Mouse (Mus musculus) neural tube, embryonic 14.5 days (tissue): ENCODE measurements around the gene Izumo4. TPM values are rescaled to one million over a fixed set of nuclear protein-coding genes. Genes with fewer than 3 reads are reported as not detected.

Experiments used
- ATAC-seq: fragments of 200-750 bp; cut with Nextera tagmentation; 2 replicates; pipeline ENCODE4 v1.8.0; 2017; ENCODE audit warnings: low read depth, mild to moderate bottlenecking, moderate TSS enrichment, moderate library complexity
- H3K27ac ChIP-seq: fragments of 300-500 bp; sonication (generic); 2 replicates; pipeline ENCODE4 v1.5.1; 2014; ENCODE audit warnings: low read depth, mild to moderate bottlenecking, control low read depth, low read length, moderate library complexity, mixed read lengths
- H3K27me3 ChIP-seq: fragments of 300-500 bp; sonication (generic); 2 replicates; pipeline ENCODE4 v1.6.1; 2014; ENCODE audit warnings: low read length; ENCODE audit not compliant: control insufficient read depth, insufficient read depth
- H3K36me3 ChIP-seq: fragments of 300-500 bp; sonication (generic); 2 replicates; pipeline ENCODE4 v1.6.1; 2014; ENCODE audit warnings: low read length, mixed read lengths; ENCODE audit not compliant: control insufficient read depth, insufficient read depth
- H3K4me1 ChIP-seq: fragments of 300-500 bp; sonication (generic); 2 replicates; pipeline ENCODE4 v1.6.1; 2014; ENCODE audit warnings: low read length; ENCODE audit not compliant: control insufficient read depth, insufficient read depth
- H3K4me2 ChIP-seq: fragments of 300-500 bp; sonication (generic); 2 replicates; pipeline ENCODE4 v1.6.1; 2014; ENCODE audit warnings: mild to moderate bottlenecking, low read depth, low read length, control low read depth
- H3K4me3 ChIP-seq: fragments of 300-500 bp; sonication (generic); 2 replicates; pipeline ENCODE4 v1.5.1; 2014; ENCODE audit warnings: low read depth, low read length, control low read depth, mixed read lengths
- H3K9ac ChIP-seq: fragments of 300-500 bp; sonication (generic); replicated peaks from 2 replicates; pipeline ENCODE4 v1.6.1; 2014; ENCODE audit warnings: low read depth, mild to moderate bottlenecking, control low read depth, low read length, mixed read lengths
- H3K9me3 ChIP-seq: fragments of 300-500 bp; sonication (generic); 2 replicates; pipeline ENCODE4 v1.6.1; 2016; ENCODE audit warnings: low read length; ENCODE audit not compliant: control insufficient read depth
- WGBS: fragments of 180-500 bp; shearing (Covaris S2); extraction: QIAGEN DNeasy Blood & Tissue Kit; methylation state at CpG from one replicate; pipeline ENCODE4 v1.1.7; 2014; 5-methylcytosine and 5-hydroxymethylcytosine counted together
- polyA plus RNA-seq: library from polyadenylated mRNA; unstranded; fragments of >200 nt; fragmentation: Nextera tagmentation; extraction: Ambion mirVana; gene quantifications from 2 replicates; pipeline ENCODE4 v1.2.1, GENCODE M21; 2014

Gene Izumo4
- 24.9 and 29.5 TPM in 2 replicates for polyA plus RNA-seq

DNA sequence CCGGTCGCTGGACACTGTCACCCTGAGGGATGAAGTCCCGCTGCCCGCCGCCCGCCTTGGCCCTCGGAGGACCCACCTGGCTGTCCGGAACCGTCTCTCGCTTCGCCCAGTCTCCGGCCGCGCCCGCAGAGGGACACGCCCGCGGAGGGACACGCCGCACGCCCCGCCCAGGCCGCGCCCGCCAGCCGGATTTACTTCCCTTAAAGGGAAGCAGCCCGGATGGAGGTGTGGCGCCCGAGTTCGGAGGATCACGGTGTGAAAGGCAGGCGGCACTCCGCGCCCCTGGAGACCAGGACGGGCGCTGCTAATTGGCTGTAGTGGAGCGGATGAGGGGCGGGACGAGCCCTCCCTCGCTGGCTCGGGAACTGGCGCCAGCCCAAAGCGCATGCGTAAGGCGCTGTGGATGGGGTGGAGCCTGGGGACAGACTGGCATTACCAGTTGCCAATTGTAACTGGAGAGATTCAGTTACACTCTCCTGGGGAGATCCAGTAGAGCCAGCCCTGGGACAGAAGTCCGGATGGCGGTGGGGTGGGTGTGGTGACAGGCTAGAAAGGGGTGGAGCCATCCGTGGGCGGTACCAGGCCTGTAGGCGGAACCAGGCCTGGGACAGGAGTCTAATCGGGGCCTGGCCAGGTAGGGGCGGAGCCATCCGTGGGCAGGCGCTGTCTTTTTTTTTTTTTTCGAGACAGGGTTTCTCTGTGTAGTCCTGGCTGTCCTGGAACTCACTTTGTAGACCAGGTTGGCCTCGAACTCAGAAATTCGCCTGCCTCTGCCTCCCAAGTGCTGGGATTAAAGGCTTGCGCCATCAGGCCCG is at the start of gene Izumo4, which contains the start of gene Mob3a:
Izumo4 (plus strand) TSS at position 464 of the 815 bp plus-strand sequence.
Mob3a (minus strand) TSS at position 257 of the 815 bp plus-strand sequence.
- Histone ChIP-seq H3K4me3 (peak within 1 kb of the TSS; percentile 54), H3K9me3 (no peaks in the 10 kb centered on the region), H3K9ac (peak within 1 kb of the TSS; percentile 58), H3K4me1 (peaks cover 19% of the 10 kb centered on the region), H3K4me2 (peak within 1 kb of the TSS; percentile 63), H3K27me3 (no peaks in the 10 kb centered on the region), H3K36me3 (peaks cover 10% of the 10 kb centered on the region; the same call in 1 of the 2 replicates), H3K27ac (peak within 1 kb of the TSS; percentile 83)
- ATAC-seq = peak; percentile 95
- WGBS = under 1% methylated on average over 55 of the region's 59 CpGs

DNA sequence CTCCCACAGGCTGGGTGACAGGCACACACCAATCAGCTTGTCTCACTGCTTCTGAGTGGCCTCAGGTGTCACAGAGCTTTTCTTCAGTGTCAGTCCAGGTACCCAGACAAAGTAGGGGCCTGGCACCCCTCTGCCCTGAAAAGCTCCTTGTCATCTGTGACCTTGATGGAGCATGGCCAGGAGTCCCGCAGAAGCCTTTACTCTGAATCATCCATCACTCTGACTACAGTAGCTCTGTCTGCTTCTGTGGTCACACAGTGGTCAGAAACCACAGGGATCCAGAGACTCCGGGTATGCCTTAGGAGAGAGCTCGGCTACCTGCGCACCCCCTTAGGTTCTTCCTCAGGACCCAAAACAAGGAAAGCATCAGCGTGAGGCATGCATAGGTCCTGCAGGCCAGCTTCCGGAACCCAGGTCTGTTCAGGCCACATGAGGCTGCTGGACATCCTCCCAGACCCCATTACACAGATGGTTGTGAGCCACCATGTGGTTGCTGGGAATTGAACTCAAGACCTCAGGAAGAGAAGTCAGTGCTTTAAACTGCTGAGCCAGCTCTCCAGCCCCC is 48.7 kb upstream of the Izumo4 start:
- H3K4me3 ChIP-seq = no peak overlapping the region
- no peak for ATAC-seq
- H3K36me3 ChIP-seq = peaks cover 4% of the 10 kb centered on the region
- 0 out of 2 replicates have a peak overlapping the region, but pooled peaks have one; percentile 7 for H3K9ac ChIP-seq
- WGBS = 84% methylated on average over 6 of the region's 6 CpGs
- no peak overlapping the region for H3K27ac ChIP-seq
- no peak overlapping the region for H3K4me2 ChIP-seq
- H3K27me3 ChIP-seq = no peaks in the 10 kb centered on the region
- H3K4me1 ChIP-seq = peaks cover 18% of the 10 kb centered on the region
- no peaks in the 10 kb centered on the region for H3K9me3 ChIP-seq

DNA sequence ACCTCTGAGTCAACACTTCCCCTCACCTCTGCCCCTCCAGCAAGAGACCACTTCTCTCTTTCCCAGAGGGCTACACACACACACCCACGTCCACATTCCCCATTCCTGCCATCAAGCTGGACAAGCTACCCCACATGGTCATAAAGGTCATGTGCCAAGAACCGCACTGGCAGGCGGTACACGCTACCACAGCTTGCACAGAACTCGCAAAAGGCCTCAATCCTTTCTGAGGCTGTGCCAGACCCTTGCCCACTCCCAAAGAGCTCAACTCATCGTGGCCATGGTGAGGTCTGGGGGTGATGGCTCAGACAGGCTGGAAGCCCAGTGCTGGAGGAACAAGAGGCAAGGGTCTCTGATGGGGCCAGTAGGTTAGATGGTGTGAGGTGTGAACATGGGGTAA is 47.1 kb upstream of the Izumo4 start:
- 84% methylated on average over 6 of the region's 6 CpGs for WGBS
- no peaks in the 10 kb centered on the region for H3K9me3 ChIP-seq
- peaks cover 18% of the 10 kb centered on the region for H3K4me1 ChIP-seq
- 0 out of 2 replicates have a peak overlapping the region, but pooled peaks have one; percentile 83 for H3K4me3 ChIP-seq
- no peak overlapping the region for H3K27ac ChIP-seq
- H3K36me3 ChIP-seq = peaks cover 4% of the 10 kb centered on the region; the same call in 1 of the 2 replicates
- no peak for ATAC-seq
- H3K4me2 ChIP-seq = peak overlapping the region; percentile 91
- H3K9ac ChIP-seq = peak overlapping the region; percentile 97
- no peaks in the 10 kb centered on the region for H3K27me3 ChIP-seq

DNA sequence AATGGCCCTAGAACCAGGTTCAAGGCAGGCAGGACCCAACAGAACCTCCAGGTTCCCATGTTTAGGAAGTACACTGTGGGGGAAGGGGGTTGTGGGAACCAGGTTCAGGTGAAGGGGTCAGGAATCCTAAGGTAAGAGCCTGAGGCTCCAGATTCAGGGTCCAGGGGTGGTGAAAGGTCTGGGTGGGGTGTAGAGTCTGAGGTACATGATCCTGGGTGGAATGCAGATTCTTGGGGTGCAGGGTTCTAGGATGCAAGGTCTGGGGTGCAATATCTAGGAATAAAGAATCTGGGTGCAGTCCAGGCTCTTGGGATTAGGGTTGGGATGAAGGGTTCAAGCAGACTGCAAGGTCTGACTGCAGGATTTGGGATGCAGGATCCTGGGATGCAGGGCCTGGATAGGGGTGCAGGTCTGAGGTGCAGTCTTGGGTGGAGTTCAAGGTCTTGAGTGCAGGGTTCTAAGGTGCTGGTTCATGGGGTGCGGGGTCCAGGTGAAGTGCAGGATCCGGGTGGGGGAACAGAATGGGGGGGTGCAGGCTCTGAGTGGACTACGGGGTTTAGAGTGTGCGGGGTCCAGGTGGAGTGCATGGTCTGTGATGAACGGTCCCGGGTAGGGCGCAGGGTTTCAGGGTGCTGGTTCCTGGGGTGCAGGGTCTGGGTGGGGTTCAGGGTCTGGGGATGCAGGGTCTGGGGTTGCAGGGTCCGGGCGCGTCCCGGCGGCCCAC is 46.4 kb upstream of the Izumo4 start:
- Histone ChIP-seq H3K4me1 (peaks cover 18% of the 10 kb centered on the region), H3K4me2 (peak overlapping the region; percentile 91), H3K4me3 (peak overlapping the region; percentile 83), H3K27me3 (no peaks in the 10 kb centered on the region), H3K9ac (peak overlapping the region; percentile 97), H3K9me3 (no peaks in the 10 kb centered on the region), H3K36me3 (peaks cover 4% of the 10 kb centered on the region; the same call in 1 of the 2 replicates), H3K27ac (peak overlapping the region; percentile 73)
- whole genome bisulfite sequencing = 3% methylated on average over 12 of the region's 12 CpGs
- ATAC-seq = peak; percentile 59

DNA sequence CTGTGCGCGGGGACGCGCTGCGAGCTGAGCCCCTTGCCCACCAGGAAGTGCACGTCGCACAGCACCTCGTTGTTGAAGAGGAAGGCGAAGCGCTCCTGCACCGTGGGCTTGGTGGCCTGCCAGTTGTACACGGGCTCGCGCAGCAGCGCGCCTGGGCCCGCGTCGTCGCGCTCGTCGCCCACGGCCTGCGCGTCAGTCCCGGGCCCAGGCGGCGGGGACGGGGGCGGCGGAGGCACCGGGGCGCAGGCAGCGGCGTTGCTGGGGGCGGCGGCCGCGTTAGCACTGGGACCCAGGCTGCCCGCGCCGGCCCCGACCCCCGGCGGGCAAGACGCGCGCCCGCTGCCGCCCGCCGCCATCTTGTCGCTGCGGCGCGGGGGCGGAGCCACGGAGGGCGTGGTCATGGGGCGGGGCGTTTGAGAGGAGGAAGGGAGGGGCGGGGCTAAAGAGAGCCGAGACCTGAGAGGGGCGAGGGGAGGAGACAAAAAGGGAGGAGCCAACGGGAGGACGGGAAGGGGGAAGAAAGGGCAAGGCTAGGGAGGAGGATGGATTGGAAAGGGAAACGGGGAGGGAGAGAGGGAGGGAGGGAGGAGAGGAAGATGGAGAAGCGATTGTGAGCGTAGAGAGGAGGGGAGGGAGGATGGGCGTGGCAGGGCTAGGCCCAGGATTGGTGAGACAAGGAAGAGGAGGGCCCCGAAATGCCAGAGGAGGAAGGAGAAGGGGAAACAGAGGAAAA is 45.7 kb upstream of the Izumo4 start:
- peak; percentile 86 for ATAC-seq
- Histone ChIP-seq H3K27me3 (no peaks in the 10 kb centered on the region), H3K4me2 (peak overlapping the region; percentile 91), H3K36me3 (peaks cover 4% of the 10 kb centered on the region; the same call in 1 of the 2 replicates), H3K9ac (peak overlapping the region; percentile 97), H3K4me3 (peak overlapping the region; percentile 83), H3K4me1 (peaks cover 18% of the 10 kb centered on the region), H3K9me3 (no peaks in the 10 kb centered on the region), H3K27ac (peak overlapping the region; percentile 89)
- WGBS = under 1% methylated on average over 72 of the region's 72 CpGs

DNA sequence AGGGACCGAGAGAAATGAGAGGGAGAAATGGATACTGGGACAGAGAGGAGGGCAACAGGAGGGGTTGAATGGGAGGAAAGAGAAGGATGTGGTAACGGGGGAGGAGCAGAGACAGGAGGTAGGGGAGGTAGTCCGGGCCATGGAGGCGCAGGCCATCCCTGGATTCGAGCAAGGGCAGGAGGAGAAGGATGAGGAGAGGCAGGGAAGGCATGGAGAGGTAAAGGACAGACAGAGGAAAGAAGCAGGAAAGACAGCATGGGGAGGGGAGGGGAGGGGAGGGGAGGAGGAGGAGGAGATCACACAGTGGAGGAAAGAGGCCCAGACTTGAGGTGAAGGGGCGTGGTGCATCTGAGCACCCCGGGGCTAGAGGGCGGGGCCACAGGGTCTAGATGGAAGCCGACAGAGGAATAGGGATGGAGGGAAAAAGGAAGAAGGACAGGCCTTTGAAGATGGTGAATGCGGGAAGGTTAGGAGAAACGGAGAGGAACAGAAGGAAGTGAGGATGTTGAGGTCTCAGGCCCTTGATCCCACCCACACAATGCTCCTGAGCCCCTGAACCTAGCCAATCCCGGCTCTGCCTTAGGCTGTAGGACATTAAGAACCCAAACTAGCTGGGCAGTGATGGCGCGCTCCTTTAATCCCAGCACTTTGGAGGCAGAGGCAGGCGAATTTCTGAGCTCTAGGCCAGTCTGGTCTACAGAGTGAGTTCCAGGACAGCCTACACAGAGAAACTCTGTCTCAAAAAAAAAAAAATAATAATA is 44.9 kb upstream of the Izumo4 start, which contains the start of gene Btbd2:
Btbd2 (minus strand) TSS at position 209 of the 761 bp plus-strand sequence.
- H3K9me3 ChIP-seq = no peaks in the 10 kb centered on the region
- WGBS = 24% methylated on average over 15 of the region's 15 CpGs
- H3K27me3 ChIP-seq = no peaks in the 10 kb centered on the region
- peak; percentile 39 for ATAC-seq
- peak within 1 kb of the TSS; percentile 83 for H3K4me3 ChIP-seq
- peak within 1 kb of the TSS; percentile 91 for H3K4me2 ChIP-seq
- H3K9ac ChIP-seq = peak within 1 kb of the TSS; percentile 97
- H3K27ac ChIP-seq = peak within 1 kb of the TSS; percentile 89
- peaks cover 18% of the 10 kb centered on the region for H3K4me1 ChIP-seq
- H3K36me3 ChIP-seq = peaks cover 2% of the 10 kb centered on the region; the same call in 1 of the 2 replicates

DNA sequence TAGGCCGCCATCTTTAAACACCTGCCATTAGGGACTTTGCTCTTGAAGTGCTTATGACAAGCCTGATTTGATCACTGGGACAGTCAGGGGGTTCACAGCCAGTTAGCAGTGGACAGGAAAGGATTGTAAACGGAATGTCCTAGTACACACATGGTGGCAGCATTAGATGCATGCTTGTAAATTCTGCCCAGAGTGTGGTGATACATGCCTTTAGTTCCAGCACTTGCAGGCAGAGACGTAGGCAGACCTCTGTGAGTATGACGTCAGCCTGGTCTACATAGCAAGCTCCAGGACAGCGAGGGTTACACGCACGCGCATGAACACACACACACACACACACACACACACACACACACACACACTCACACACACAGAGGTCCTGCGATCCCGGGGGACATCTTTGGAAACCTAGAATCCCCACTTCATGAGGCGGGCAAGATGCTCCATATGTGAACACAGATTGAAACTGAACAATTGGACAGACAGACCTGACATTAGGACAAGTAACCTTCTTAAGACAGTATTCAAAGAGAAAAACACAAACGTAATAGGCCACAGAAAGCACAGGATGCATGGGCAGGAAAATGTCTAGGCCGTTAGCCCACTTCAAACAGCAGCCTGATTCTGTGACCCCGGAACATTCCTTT is 43.7 kb upstream of the Izumo4 start:
- H3K4me1 ChIP-seq = peaks cover 18% of the 10 kb centered on the region
- no peak overlapping the region for H3K27ac ChIP-seq
- no peak overlapping the region for H3K4me3 ChIP-seq
- no peak overlapping the region for H3K4me2 ChIP-seq
- no peak for ATAC-seq
- 85% methylated on average over 14 of the region's 14 CpGs for WGBS
- H3K9me3 ChIP-seq = no peaks in the 10 kb centered on the region
- no peak overlapping the region for H3K9ac ChIP-seq
- H3K27me3 ChIP-seq = no peaks in the 10 kb centered on the region
- H3K36me3 ChIP-seq = no peaks in the 10 kb centered on the region
